ENCODE assay signal across 9 mouse cellular contexts in the genomic region with DNA sequence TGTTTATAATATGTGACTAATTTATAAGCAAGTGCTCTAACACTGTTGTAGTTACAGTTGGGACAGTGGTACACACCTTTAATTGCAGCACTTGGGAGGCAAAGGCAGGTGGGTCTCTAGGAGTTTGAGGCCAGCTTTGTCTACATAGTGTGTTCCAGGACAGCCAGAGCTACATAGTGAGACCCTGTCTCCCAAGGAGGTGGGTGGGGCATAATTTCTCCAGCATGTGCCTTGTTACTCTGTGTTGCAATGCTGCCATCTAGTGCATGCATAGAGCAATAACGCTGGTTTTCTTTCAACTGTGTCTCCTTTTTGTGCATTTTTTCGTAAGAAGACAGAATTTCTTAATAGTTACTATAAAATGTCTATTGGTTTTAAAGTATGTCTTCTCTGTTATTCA. TPM values are rescaled to one million over a fixed set of nuclear protein-coding genes. Genes with fewer than 3 reads are reported as not detected.
DNase-seq lines count a peak whose midpoint lies in the region; ATAC-seq lines count a peak whose summit lies in the region.
"Had no signal": no experiment of that assay in that cellular context is flagged by ENCODE, and none has a peak within 500 bp of the region (broad histone marks: within the 10 kb centered on the region; RNA-seq: fewer than 3 reads in every experiment).

No protein-coding gene starts in this region.

- peaks cover 55% of the 10 kb centered on the region for H3K36me3 ChIP-seq in limb, embryonic 10.5 days
- H3K36me3 ChIP-seq in midbrain, embryonic 15.5 days (replicated peaks), result peaks cover 8% of the 10 kb centered on the region; the same call in 1 of the 2 replicates

- WGBS in limb, embryonic 10.5 days, result 49% methylated on average over 2 of the region's 2 CpGs
- WGBS in midbrain, embryonic 15.5 days, result 37% methylated on average over 2 of the region's 2 CpGs

- H3K27ac ChIP-seq in limb, embryonic 10.5 days, result no peak overlapping the region
- H3K27ac ChIP-seq in midbrain, embryonic 15.5 days, result no peak overlapping the region

- no peak overlapping the region for H3K4me3 ChIP-seq in limb, embryonic 10.5 days
- no peak overlapping the region for H3K4me3 ChIP-seq in midbrain, embryonic 15.5 days
- H3K4me3 ChIP-seq: erythroblast, embryonic 14.5 days had no signal

- H3K4me2 ChIP-seq in midbrain, embryonic 15.5 days, result no peak overlapping the region

- no peaks in the 10 kb centered on the region for H3K4me1 ChIP-seq in limb, embryonic 10.5 days
- no peaks in the 10 kb centered on the region for H3K4me1 ChIP-seq in midbrain, embryonic 15.5 days

- no peaks in the 10 kb centered on the region for H3K27me3 ChIP-seq in limb, embryonic 10.5 days (ENCODE audit: low read depth, poor library complexity, severe bottlenecking)
- H3K27me3 ChIP-seq in midbrain, embryonic 15.5 days (replicated peaks), result no peaks in the 10 kb centered on the region

- H3K9ac ChIP-seq in midbrain, embryonic 15.5 days, result no peak overlapping the region

- DNase-seq in 3134 (ENCODE audit: extremely low read depth, insufficient read length, low spot score), result peak; percentile 43
- DNase-seq in MN1 (ENCODE audit: low spot score), result peak; percentile 64
- DNase-seq in cerebellum, postnatal 10 days, result peak; percentile 74 to 77
- peak; percentile 17 for DNase-seq in gastrocnemius, postnatal 10 days
- DNase-seq in kidney, adult 18-20 months, result peak; percentile 43
- DNase-seq in limb, embryonic 10.5 days (ENCODE audit: low spot score), result peak; percentile 45
- peak; percentile 8 to 21 for DNase-seq in thymus, adult 18-20 months

- ATAC-seq in midbrain, embryonic 15.5 days (replicated peaks), result peak; percentile 93

- no peaks in the 10 kb centered on the region for H3K9me3 ChIP-seq in limb, embryonic 10.5 days (replicated peaks)
- H3K9me3 ChIP-seq in midbrain, embryonic 15.5 days, result no peaks in the 10 kb centered on the region

RNA-seq across cellular contexts. Expression of gene Pnisr, which starts 33.4 kb away (rescaled TPM):
- total RNA-seq in gastrocnemius, postnatal 10 days (2021), result 10 to 100 TPM; 42.6 to 61.7 TPM
- polyA plus RNA-seq in limb, embryonic 10.5 days (2016; fragmentation: Nextera tagmentation; extraction: Ambion mirVana), result 109 and 151 TPM in 2 replicates
- 192 and 209 TPM in 2 replicates for polyA plus RNA-seq in midbrain, embryonic 15.5 days (2015; fragmentation: Nextera tagmentation; extraction: Ambion mirVana)

RNA-seq across cellular contexts. Expression of gene Tstd3, which starts 47.0 kb away (rescaled TPM):
- total RNA-seq in gastrocnemius, postnatal 10 days (2021), result 1 to 10 TPM; 8.2 to 9.0 TPM
- polyA plus RNA-seq in limb, embryonic 10.5 days (2016; fragmentation: Nextera tagmentation; extraction: Ambion mirVana), result 14.5 and 15.3 TPM in 2 replicates
- 25.3 and 27.8 TPM in 2 replicates for polyA plus RNA-seq in midbrain, embryonic 15.5 days (2015; fragmentation: Nextera tagmentation; extraction: Ambion mirVana)

RNA-seq across cellular contexts. Expression of gene Usp45, which starts 47.1 kb away (rescaled TPM):
- total RNA-seq in gastrocnemius, postnatal 10 days (2021), result 10 to 100 TPM; 10.7 to 15.1 TPM
- polyA plus RNA-seq in limb, embryonic 10.5 days (2016; fragmentation: Nextera tagmentation; extraction: Ambion mirVana), result 9.1 and 12.4 TPM in 2 replicates
- 5.9 TPM in 2 replicates for polyA plus RNA-seq in midbrain, embryonic 15.5 days (2015; fragmentation: Nextera tagmentation; extraction: Ambion mirVana)

Comparison
In these comparisons a context has a peak if more than half of its experiments do, and no peak if none do; other contexts are left out.
1. DNase-seq: peak in every context shown above with its lines; median percentile 76 in cerebellum, postnatal 10 days; 64 in MN1; 45 in limb, embryonic 10.5 days; 43 in 3134; 43 in kidney, adult 18-20 months; 17 in gastrocnemius, postnatal 10 days; 14 in thymus, adult 18-20 months.